Mouse (Mus musculus): ENCODE data around the gene Klrb1b. TPM values are rescaled to one million over a fixed set of nuclear protein-coding genes. Genes with fewer than 3 reads are reported as not detected.

Gene Klrb1b
- total and polyA plus RNA-seq, 2 experiments from 2014 or later, result not detected

- no peak overlapping the region for H3K4me3 ChIP-seq (ENCODE audit: low read depth, low read length)
- H3K9ac ChIP-seq (replicated peaks; ENCODE audit: low read length, poor library complexity, severe bottlenecking), result no peak overlapping the region
- no peaks in the 10 kb centered on the region for H3K36me3 ChIP-seq (ENCODE audit: insufficient read depth, low read length)
- H3K4me2 ChIP-seq (ENCODE audit: low read depth, low read length, poor library complexity, severe bottlenecking), result no peak overlapping the region
- ATAC-seq (ENCODE audit: low FRiP score) (no peak), DNase-seq (ENCODE audit: low spot score) (no peak)
- H3K27ac ChIP-seq (ENCODE audit: low read depth, low read length), result no peak overlapping the region
- no peaks in the 10 kb centered on the region for H3K27me3 ChIP-seq (ENCODE audit: insufficient read depth, low read length)
- WGBS, result 83% methylated on average over 10 of the region's 10 CpGs
- no peaks in the 10 kb centered on the region for H3K9me3 ChIP-seq (ENCODE audit: low read length)
- no peak for TF ChIP-seq CTCF (IDR thresholded peaks at IDR 0.05)
- no peaks in the 10 kb centered on the region for H3K4me1 ChIP-seq (ENCODE audit: insufficient read depth, low read length)
These were observed 6.9 kb upstream of the Klrb1b start for GRCm38 (mm10) chr6:128833046-128833445.

GRCm38 (mm10) chr6:128829837-128830236 is 3.7 kb upstream of the Klrb1b start:
- Histone ChIP-seq H3K36me3 (ENCODE audit: insufficient read depth, low read length) (no peaks in the 10 kb centered on the region), H3K9ac (replicated peaks; ENCODE audit: low read length, poor library complexity, severe bottlenecking) (no peak overlapping the region), H3K4me1 (ENCODE audit: insufficient read depth, low read length) (no peaks in the 10 kb centered on the region), H3K4me3 (ENCODE audit: low read depth, low read length) (no peak overlapping the region), H3K9me3 (ENCODE audit: low read length) (no peaks in the 10 kb centered on the region), H3K27me3 (ENCODE audit: insufficient read depth, low read length) (no peaks in the 10 kb centered on the region), H3K27ac (ENCODE audit: low read depth, low read length) (no peak overlapping the region), H3K4me2 (ENCODE audit: low read depth, low read length, poor library complexity, severe bottlenecking) (no peak overlapping the region)
- no peak for ATAC-seq (ENCODE audit: low FRiP score)
- WGBS, result 70% methylated on average over 4 of the region's 4 CpGs
- TF ChIP-seq CTCF (IDR thresholded peaks at IDR 0.05), result no peak
- no peak for DNase-seq (ENCODE audit: low spot score)

- 86% methylated on average over 3 of the region's 3 CpGs for WGBS
- Histone ChIP-seq H3K4me3 (ENCODE audit: low read depth, low read length) (no peak overlapping the region), H3K9me3 (ENCODE audit: low read length) (no peaks in the 10 kb centered on the region), H3K27ac (ENCODE audit: low read depth, low read length) (no peak overlapping the region), H3K36me3 (ENCODE audit: insufficient read depth, low read length) (no peaks in the 10 kb centered on the region), H3K27me3 (ENCODE audit: insufficient read depth, low read length) (no peaks in the 10 kb centered on the region), H3K9ac (replicated peaks; ENCODE audit: low read length, poor library complexity, severe bottlenecking) (no peak overlapping the region), H3K4me1 (ENCODE audit: insufficient read depth, low read length) (no peaks in the 10 kb centered on the region), H3K4me2 (ENCODE audit: low read depth, low read length, poor library complexity, severe bottlenecking) (no peak overlapping the region)
- TF ChIP-seq CTCF (IDR thresholded peaks at IDR 0.05), result no peak
- ATAC-seq (ENCODE audit: low FRiP score) (no peak), DNase-seq (ENCODE audit: low spot score) (no peak)
These were observed 650 bp upstream of the Klrb1b start for GRCm38 (mm10) chr6:128826781-128827180.

- H3K4me3 ChIP-seq (ENCODE audit: low read depth, low read length), result no peak overlapping the region
- ATAC-seq (ENCODE audit: low FRiP score), result no peak
These were observed 7.9 kb downstream of the Klrb1b start for GRCm38 (mm10) chr6:128818083-128818802.

GRCm38 (mm10) chr6:128808532-128808931 is 17.6 kb downstream of the Klrb1b start:
- DNase-seq (ENCODE audit: low spot score) (peak; percentile 73), ATAC-seq (ENCODE audit: low FRiP score) (no peak)
- peak; percentile 82 for TF ChIP-seq CTCF (IDR thresholded peaks at IDR 0.05)
- no peaks in the 10 kb centered on the region for H3K9me3 ChIP-seq (ENCODE audit: low read length)
- no peak overlapping the region for H3K9ac ChIP-seq (replicated peaks; ENCODE audit: low read length, poor library complexity, severe bottlenecking)
- no peaks in the 10 kb centered on the region for H3K27me3 ChIP-seq (ENCODE audit: insufficient read depth, low read length)
- H3K4me1 ChIP-seq (ENCODE audit: insufficient read depth, low read length), result no peaks in the 10 kb centered on the region
- H3K27ac ChIP-seq (ENCODE audit: low read depth, low read length), result no peak overlapping the region
- no peak overlapping the region for H3K4me3 ChIP-seq (ENCODE audit: low read depth, low read length)
- H3K36me3 ChIP-seq (ENCODE audit: insufficient read depth, low read length), result no peaks in the 10 kb centered on the region
- H3K4me2 ChIP-seq (ENCODE audit: low read depth, low read length, poor library complexity, severe bottlenecking), result no peak overlapping the region
- 86% methylated on average over 5 of the region's 5 CpGs for WGBS

More at GRCm38 (mm10) chr6:128818083-128818802, 7.9 kb downstream of the Klrb1b start:
- TF ChIP-seq CTCF (IDR thresholded peaks at IDR 0.05), result no peak
- Histone ChIP-seq H3K4me1 (ENCODE audit: insufficient read depth, low read length) (no peaks in the 10 kb centered on the region), H3K27ac (ENCODE audit: low read depth, low read length) (no peak overlapping the region), H3K9me3 (ENCODE audit: low read length) (no peaks in the 10 kb centered on the region), H3K4me2 (ENCODE audit: low read depth, low read length, poor library complexity, severe bottlenecking) (no peak overlapping the region), H3K9ac (replicated peaks; ENCODE audit: low read length, poor library complexity, severe bottlenecking) (no peak overlapping the region), H3K27me3 (ENCODE audit: insufficient read depth, low read length) (no peaks in the 10 kb centered on the region), H3K36me3 (ENCODE audit: insufficient read depth, low read length) (no peaks in the 10 kb centered on the region)
- no peak for DNase-seq (ENCODE audit: low spot score)
- 75% methylated on average over 4 of the region's 4 CpGs for WGBS

- TF ChIP-seq CTCF (IDR thresholded peaks at IDR 0.05), result peak; percentile 60
- no peaks in the 10 kb centered on the region for H3K27me3 ChIP-seq (ENCODE audit: insufficient read depth, low read length)
- H3K27ac ChIP-seq (ENCODE audit: low read depth, low read length), result no peak overlapping the region
- peak; percentile 55 for DNase-seq (ENCODE audit: low spot score)
- H3K36me3 ChIP-seq (ENCODE audit: insufficient read depth, low read length), result no peaks in the 10 kb centered on the region
- H3K4me1 ChIP-seq (ENCODE audit: insufficient read depth, low read length), result no peaks in the 10 kb centered on the region
- 67% methylated on average over 3 of the region's 3 CpGs for WGBS
- no peak overlapping the region for H3K4me2 ChIP-seq (ENCODE audit: low read depth, low read length, poor library complexity, severe bottlenecking)
- ATAC-seq (ENCODE audit: low FRiP score), result no peak
- no peak overlapping the region for H3K4me3 ChIP-seq (ENCODE audit: low read depth, low read length)
- H3K9me3 ChIP-seq (ENCODE audit: low read length), result no peaks in the 10 kb centered on the region
- no peak overlapping the region for H3K9ac ChIP-seq (replicated peaks; ENCODE audit: low read length, poor library complexity, severe bottlenecking)
These were observed 19.1 kb downstream of the Klrb1b start for GRCm38 (mm10) chr6:128807021-128807420.
